10 mouse cellular contexts compared by ENCODE assay signal in the genomic region with DNA sequence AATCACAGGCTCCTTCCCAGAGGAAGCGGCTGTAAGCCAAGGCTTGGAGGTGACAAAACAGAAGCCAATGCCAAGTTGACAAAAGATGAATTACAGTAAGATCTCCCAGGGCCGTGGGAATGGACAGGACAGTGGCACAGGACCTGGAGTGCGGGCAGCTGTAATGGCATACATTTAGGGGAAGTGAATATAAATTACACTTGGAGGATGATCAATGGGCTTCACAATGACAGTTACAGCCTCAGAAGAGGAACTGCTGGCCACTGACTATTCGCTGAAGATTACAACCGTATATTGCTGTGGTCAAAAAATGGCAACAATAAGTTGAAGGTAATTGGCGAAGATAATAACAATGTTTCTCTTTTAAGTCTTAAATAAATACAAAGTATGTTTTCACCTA.
"Had no signal": no experiment of that assay in that cellular context is flagged by ENCODE, and none has a peak within 500 bp of the region (broad histone marks: within the 10 kb centered on the region; RNA-seq: fewer than 3 reads in every experiment).

No protein-coding gene starts in this region.

- ATAC-seq: liver, embryonic 12.5 days had no signal

- DNase-seq: kidney, postnatal 25 days; layer of hippocampus, adult 9-11 months; liver; lung, adult 18-20 months; lung, postnatal 14 days; midbrain, embryonic 14.5 days; right cerebral cortex, postnatal 14 days; right cerebral cortex, postnatal 4 days; thymus, postnatal 25 days had no signal
